Mouse (Mus musculus) heart, embryonic 10.5 days (tissue): ENCODE measurements at regions not wholly inside any gene's neighbourhood (a gene's known extent, or its start where the extent isn't known, plus 50 kb on each side); places are given as distances from the start of the nearest gene placed in this dataset.

ENCODE experiments used
- DNase-seq: peaks from one replicate; pipeline ENCODE4 v3.0.0-alpha.2; 2017; ENCODE audit warnings: low spot score
- H3K27ac ChIP-seq: fragments of 300-500 bp; sonication (generic); 2 replicates; pipeline ENCODE4 v1.5.1; 2016; ENCODE audit warnings: mild to moderate bottlenecking
- H3K27me3 ChIP-seq: fragments of 300-500 bp; sonication (generic); 2 replicates; pipeline ENCODE4 v1.6.1; 2016; ENCODE audit warnings: mild to moderate bottlenecking; ENCODE audit not compliant: poor library complexity, insufficient read depth, severe bottlenecking
- H3K36me3 ChIP-seq: fragments of 300-500 bp; sonication (generic); 2 replicates; pipeline ENCODE4 v1.6.1; 2016; ENCODE audit warnings: mild to moderate bottlenecking, moderate library complexity
- H3K4me1 ChIP-seq: fragments of 300-500 bp; sonication (generic); 2 replicates; pipeline ENCODE4 v1.6.1; 2016; ENCODE audit warnings: mild to moderate bottlenecking
- H3K4me3 ChIP-seq: fragments of 300-500 bp; sonication (generic); 2 replicates; pipeline ENCODE4 v1.5.1; 2016; ENCODE audit warnings: mild to moderate bottlenecking, moderate library complexity
- H3K9me3 ChIP-seq: fragments of 300-500 bp; sonication (generic); 2 replicates; pipeline ENCODE4 v1.6.1; 2016; ENCODE audit warnings: mild to moderate bottlenecking, moderate library complexity
- WGBS: fragments of 180-500 bp; shearing (Covaris S2); methylation state at CpG from one replicate; pipeline ENCODE4 v1.1.7; 2016; 5-methylcytosine and 5-hydroxymethylcytosine counted together

- 64% methylated on average over 5 of the region's 5 CpGs for WGBS
- no peak overlapping the region for H3K27ac ChIP-seq
- no peaks in the 10 kb centered on the region for H3K27me3 ChIP-seq
- no peak overlapping the region for H3K4me3 ChIP-seq
- no peaks in the 10 kb centered on the region for H3K9me3 ChIP-seq
- H3K4me1 ChIP-seq, result no peaks in the 10 kb centered on the region
- DNase-seq, result no peak
- no peaks in the 10 kb centered on the region for H3K36me3 ChIP-seq
These were observed 413.1 kb downstream of the Stim2 start for GRCm38 (mm10) chr5:54411275-54411904.

- no peaks in the 10 kb centered on the region for H3K36me3 ChIP-seq
These were observed 421.6 kb downstream of the Stim2 start for GRCm38 (mm10) chr5:54419811-54420470.

GRCm38 (mm10) chr5:54439286-54439685 lies 441.0 kb downstream of the Stim2 start:
- Histone ChIP-seq H3K27ac (no peak overlapping the region), H3K36me3 (no peaks in the 10 kb centered on the region), H3K9me3 (no peaks in the 10 kb centered on the region), H3K4me1 (peaks cover 5% of the 10 kb centered on the region), H3K4me3 (no peak overlapping the region), H3K27me3 (no peaks in the 10 kb centered on the region)
- WGBS, result 82% methylated on average over 1 of the region's 1 CpGs
- DNase-seq, result no peak

More at GRCm38 (mm10) chr5:54419811-54420470, 421.6 kb downstream of the Stim2 start:
- H3K9me3 ChIP-seq, result no peaks in the 10 kb centered on the region
- DNase-seq, result no peak
- H3K27ac ChIP-seq, result peak overlapping the region; percentile 32
- WGBS, result 69% methylated on average over 5 of the region's 5 CpGs
- peaks cover 7% of the 10 kb centered on the region for H3K4me1 ChIP-seq
- H3K4me3 ChIP-seq, result no peak overlapping the region
- no peaks in the 10 kb centered on the region for H3K27me3 ChIP-seq

GRCm38 (mm10) chr5:54440794-54441447 lies 442.6 kb downstream of the Stim2 start:
- Histone ChIP-seq H3K4me1 (peaks cover 5% of the 10 kb centered on the region), H3K36me3 (no peaks in the 10 kb centered on the region), H3K27me3 (no peaks in the 10 kb centered on the region), H3K4me3 (no peak overlapping the region), H3K27ac (no peak overlapping the region), H3K9me3 (no peaks in the 10 kb centered on the region)
- DNase-seq, result no peak
- 62% methylated on average over 6 of the region's 6 CpGs for WGBS

GRCm38 (mm10) chr5:54441598-54441997 lies 443.3 kb downstream of the Stim2 start:
- 78% methylated on average over 4 of the region's 4 CpGs for WGBS
- no peak overlapping the region for H3K27ac ChIP-seq
- DNase-seq, result no peak
- H3K27me3 ChIP-seq, result no peaks in the 10 kb centered on the region
- no peaks in the 10 kb centered on the region for H3K9me3 ChIP-seq
- H3K4me3 ChIP-seq, result no peak overlapping the region
- H3K4me1 ChIP-seq, result peaks cover 9% of the 10 kb centered on the region
- H3K36me3 ChIP-seq, result no peaks in the 10 kb centered on the region

- Histone ChIP-seq H3K4me3 (no peak overlapping the region), H3K27me3 (no peaks in the 10 kb centered on the region), H3K9me3 (no peaks in the 10 kb centered on the region), H3K36me3 (no peaks in the 10 kb centered on the region), H3K4me1 (no peaks in the 10 kb centered on the region), H3K27ac (no peak overlapping the region)
- WGBS, result 85% methylated on average over 1 of the region's 1 CpGs
- no peak for DNase-seq
These were observed 485.6 kb downstream of the Stim2 start for GRCm38 (mm10) chr5:54483916-54484315.
